Mouse (Mus musculus): Measurements from ENCODE around the gene Wdr54.

Wdr54 gene

DNA sequence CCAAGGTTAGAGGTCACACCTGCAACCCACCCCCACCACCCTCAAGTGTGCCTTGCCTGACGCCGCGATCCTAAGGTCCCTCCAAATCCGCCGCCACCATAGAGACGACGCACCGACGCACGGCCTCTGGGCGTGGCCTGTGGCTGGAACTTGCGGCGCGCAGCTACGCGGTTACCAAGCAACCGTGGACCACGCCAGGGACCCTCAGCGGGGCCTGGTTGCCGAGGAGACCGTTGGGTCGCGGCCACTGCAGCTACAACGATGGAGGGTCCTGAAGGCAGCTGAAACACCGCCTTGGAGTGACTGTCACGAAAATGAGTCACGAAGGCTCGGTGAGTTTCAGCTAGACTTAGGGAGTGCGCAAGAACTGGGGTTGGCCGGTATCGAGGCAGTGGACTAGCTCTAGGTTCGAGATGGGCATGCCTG is at the start of gene Wdr54, which contains the start of gene 1700003E16Rik:
TSS of gene Wdr54 (minus strand) at position 139 of the 426 bp plus-strand sequence.
TSS of gene 1700003E16Rik (plus strand) at position 146 of the 426 bp plus-strand sequence.
- DNase-seq (ENCODE audit: low read depth, low spot score) = no peak

DNA sequence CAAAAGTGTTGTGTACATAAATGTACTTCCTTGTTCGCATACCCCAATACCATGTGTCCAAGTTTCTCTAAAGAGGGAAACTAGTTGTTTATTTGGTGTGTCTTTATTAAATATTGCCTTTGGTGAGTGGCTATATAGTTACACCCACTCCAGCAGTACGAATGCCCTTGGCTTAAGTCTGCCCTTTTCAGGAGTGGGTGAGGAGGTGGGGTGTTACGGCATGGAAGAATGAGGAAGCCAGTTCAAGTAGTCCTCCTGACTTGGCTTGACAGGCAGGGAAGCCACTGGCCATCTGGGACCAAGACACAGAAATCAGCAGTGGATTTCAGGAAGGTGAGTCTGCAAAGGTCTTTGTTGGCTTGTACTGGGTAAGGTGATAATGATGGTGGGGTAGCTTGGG is 49.7 kb upstream of the Wdr54 start:
- no peak for DNase-seq (ENCODE audit: low read depth, low spot score)

DNA sequence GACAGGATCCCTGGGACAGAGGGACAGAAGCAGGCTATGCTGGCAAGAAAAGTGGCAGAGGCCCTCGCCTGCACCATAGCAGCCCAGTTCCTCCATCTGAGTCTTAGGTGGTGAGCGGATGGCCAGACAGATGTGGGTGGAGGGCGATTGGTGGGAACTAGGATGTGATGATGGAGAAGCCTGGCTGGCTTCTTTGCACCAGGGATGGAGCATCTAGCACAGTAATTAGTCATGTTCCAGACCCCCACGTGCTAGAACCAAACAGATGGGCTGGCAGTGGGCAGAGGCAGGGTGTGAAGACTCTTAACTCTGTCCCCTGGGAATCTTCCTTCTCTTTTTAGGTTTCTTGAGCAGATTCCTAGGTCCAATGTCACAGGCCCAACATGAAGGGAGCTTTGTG is 47.1 kb upstream of the Wdr54 start:
- no peak for DNase-seq (ENCODE audit: low read depth, low spot score)

DNA sequence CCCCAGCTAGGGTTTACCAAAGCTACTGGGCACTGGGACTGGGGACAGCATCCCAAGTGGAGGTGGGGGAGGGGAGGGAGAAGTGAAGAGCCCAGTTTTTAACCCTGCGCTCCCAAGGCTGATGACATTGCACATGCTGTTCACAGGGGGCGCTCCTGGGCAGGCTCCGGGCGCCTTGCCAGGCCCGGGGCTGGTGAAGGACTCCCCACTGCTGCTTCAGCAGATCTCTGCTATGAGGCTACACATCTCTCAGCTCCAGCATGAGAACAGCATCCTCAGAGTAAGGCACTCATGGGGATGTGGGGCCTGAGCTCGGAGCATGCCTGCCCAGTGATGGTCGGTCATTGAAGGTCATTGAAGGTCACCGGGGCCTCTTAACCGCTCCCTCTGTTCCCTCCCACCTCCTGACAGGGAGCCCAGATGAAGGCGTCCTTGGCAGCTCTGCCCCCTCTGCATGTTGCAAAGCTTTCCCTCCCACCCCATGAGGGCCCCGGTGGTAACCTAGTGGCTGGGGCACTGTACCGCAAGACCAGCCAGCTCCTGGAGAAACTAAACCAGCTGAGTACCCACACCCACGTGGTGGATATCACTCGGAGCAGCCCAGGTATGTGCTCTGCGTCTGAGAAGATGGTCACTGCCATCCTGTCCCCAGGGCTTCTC is 41.3 kb upstream of the Wdr54 start:
- peak; percentile 34 for DNase-seq (ENCODE audit: low read depth, low spot score)

DNA sequence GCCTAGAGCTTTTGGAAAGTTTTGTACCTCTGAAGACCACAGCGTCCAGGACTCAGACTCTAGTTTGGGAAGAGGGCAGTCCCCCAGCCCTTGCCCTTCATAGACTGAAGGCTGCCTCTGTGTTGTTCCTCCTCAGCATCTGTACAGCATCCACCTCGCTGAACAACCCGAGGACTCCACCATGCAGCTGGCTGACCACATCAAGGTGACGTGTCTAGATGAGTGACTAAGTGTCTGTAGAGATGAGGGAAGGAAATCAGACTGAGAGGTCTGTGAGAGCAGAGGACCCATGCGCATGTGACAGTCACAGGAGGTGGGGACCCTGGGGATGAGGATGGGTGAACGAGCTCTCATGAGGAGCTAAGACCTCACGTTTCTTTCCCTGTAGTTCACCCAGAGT is 37.4 kb upstream of the Wdr54 start:
- no peak for DNase-seq (ENCODE audit: low read depth, low spot score)

DNA sequence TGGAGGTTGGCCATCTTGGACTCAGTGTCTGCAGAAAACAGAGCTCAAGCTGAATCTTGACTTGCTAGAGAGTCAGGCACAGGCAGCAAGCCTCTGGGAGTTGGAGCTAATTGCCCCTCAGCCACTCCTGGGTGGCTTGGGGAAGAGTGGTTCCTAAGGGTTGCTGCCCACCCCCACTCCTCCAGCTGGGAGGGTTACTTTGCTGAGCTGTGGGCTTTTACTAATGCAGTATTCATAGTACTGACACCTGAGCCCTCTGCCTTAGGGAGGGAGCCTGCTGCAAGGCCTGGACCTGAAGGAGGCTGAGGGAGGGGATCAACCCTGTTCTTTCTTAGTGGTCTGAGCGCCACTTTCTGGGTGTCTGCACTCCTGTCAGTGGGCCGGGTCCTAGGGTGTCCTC is 30.7 kb upstream of the Wdr54 start:
- DNase-seq (ENCODE audit: low read depth, low spot score) = no peak

DNA sequence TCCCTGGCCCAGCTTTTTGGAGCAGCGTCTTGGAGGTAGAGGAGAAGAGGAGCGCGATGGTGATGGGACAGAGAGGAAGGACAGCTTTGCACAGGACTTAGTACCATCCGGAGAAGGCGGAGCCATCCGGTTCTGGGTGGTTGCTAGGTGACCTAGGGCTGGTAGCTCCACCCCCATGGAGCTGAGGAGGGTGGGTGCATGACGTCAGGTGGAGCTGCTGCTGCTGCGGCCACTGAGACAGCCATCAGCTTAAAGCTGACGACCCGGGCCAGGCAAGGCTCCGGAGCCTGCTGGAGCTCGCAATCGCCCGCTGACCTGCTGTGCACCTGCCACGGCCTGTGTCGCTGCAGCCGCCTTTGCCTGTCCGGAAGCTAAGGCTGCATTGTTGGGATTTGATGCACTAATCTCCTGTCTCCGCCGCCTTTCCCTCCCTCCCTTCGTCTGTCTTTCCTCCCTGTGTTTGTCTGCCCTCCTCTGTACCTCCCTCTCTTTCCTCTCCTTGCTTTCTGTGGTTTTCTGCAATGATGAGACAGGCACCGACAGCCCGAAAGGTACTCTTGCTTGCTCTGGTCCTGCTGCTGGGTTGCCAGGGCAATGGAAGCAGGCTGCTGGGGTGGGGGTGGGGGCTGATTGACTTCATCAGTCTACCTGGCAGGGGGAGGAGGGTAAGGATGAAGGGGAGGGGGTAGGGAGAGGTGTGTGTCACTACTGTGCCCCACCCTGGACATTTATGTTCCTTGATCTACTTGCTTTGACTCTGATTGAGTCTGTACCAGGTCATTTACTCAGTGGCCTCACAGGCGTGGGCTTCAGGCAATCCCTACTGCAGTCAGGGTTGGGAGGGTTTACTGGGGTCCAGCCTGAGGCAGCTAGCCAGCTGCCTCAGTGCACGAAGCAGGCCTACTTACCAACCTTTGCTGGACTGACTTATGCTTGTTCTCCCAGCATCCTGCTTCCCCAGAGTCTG is 30.0 kb upstream of the Wdr54 start:
- DNase-seq (ENCODE audit: low read depth, low spot score) = peak; percentile 34

DNA sequence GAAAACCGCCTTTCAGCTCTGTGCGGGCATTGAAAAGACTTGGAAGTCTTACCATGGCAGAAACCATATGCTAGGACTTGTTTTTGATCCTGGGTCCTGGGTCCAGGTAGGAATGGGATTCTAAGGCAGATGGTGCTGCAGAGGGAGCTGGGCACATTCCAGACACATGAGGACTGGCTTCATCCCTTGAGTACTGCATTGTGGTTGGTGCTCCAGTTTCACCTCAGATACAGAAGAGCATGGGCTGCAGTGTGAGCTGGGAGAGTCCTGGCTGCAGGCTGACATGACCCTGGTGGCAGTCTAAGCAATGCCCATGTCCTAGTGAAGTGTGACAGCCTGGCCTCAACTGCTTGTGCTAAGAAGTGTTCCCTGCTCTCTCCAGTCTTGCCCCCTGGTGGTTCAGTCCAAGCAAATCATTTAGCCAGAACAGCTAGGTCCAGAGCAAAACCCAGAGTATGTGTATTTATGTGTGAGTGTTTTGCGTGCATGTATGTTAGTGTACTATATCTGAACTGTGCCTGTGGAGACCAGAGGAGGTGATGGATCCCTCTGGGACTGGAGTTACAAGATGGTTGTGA is 28.8 kb upstream of the Wdr54 start:
- no peak for DNase-seq (ENCODE audit: low read depth, low spot score)

DNA sequence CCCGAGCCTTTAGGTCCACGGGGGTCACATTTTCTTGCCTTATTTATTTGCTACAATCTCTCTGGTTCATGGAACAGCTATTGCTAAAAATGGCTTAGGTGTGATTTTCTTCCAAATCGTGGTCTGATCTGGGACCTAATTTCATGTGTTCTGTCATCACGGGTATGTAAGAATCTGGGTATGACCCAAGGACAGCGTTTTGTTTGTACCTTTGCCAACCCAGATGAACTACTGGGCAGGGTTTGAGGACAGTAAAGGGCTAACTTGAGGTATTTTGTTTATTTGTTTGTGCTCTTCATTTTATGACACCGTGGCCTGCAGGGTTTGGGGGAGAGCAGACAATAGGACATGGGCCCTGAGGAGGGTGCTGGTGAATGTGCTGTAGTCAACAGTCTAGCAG is 24.4 kb upstream of the Wdr54 start:
- no peak for DNase-seq (ENCODE audit: low read depth, low spot score)

DNA sequence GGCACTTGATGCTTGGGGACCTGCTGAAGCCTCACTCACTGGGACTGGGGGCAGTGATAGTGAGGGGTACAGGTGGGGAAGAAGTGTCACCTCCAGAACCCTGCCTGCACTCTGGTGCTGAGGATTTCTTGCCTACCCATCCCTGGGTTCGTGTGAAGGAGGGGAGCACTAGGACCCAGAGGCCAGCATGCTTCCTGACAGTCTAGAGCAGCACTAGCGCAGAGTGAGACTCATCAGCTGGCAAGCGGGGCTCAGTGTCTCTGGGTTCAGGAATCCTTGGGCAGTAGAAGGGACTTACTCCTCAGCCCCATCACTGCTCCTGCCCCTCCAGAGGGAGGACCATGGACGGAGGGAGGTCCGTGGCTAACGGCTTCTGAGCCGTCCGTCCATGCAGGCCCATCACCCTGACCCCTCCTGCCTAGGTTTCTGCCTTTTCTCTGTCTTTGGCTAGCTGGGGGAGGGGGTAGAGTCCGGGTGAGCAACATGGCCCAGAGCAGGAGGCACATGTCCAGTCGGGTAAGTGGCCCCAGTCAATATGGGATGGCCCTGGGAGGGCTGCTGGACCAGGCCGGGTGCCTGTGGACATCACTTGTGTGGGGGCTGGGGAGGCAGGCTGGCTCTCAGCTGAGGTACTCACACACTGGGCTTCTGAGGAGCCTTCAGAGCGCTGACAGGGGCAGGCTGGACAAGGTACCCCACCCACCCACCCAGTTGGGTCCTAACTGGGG is 23.4 kb upstream of the Wdr54 start:
- DNase-seq (ENCODE audit: low read depth, low spot score) = no peak

DNA sequence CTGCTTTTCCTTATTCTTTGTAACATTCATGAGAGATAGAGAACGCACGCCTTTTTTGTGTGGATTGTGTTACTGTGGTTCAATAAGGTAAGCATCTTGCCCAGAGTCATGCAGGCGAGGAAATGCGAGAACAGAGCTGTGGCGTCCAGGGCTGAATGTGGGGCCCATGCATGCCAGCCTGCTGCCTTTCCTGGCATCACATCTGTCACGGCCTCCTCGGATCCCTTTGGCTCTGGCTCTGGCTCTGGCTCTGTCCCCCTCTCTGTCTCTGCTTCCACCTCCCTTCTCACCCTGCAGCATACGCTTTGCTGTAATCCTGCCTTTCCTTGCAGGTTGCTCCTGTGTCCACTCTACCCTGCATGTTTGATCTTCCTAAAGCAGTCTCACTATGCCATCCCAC is 19.8 kb upstream of the Wdr54 start:
- DNase-seq (ENCODE audit: low read depth, low spot score) = no peak

DNA sequence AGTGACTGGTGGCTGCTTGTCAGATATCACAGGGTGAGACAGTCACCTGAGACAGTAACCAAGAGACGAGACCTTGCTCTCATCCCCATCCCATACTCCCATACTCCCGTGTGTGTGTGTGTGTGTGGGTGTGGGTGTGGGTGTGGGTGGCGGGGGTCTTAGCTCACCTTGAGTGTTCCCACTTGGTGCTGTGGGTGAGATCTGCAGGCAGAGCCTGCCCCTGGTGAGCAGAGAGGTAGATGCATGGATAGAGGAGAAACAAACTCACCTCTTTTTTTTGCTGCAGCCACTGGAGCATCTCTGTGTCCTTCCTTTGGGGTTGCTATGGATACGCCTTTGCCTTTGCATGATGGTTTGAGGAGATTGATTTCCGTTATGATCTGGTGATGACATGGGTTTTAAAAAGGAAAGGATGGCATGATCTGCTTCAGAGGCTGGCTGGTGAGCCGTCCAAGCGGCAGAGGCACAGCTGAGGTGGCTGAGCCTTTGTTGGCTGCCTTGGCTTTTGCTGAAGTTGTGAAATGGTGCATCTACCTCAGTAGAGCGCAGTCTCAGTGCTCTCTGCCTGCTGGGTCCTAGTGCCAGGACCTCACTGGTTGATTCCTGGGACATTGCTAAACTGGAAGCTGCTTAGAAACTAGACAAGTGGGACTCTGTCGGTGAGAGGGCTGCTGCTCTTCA is 16.2 kb upstream of the Wdr54 start:
- no peak for DNase-seq (ENCODE audit: low read depth, low spot score)

DNA sequence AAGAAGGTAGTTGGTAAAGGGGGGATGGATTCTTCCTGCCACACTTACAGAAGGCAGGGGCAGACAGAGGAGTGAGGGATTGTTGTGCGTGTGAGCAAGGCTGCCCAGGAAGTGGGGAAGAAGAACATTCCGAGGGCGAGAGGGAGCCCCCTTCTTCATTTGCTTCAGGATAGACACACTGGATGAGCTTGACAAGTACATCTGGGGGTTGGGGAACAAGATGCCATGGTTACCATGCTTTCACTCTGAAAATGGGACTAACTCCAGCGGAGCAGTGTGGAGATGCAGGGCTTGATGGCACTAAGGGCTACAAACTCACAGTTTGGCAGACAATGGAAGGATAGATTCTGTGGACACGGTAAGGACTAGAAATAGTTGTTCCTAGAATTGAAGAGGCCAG is 14.9 kb upstream of the Wdr54 start:
- DNase-seq (ENCODE audit: low read depth, low spot score) = no peak

DNA sequence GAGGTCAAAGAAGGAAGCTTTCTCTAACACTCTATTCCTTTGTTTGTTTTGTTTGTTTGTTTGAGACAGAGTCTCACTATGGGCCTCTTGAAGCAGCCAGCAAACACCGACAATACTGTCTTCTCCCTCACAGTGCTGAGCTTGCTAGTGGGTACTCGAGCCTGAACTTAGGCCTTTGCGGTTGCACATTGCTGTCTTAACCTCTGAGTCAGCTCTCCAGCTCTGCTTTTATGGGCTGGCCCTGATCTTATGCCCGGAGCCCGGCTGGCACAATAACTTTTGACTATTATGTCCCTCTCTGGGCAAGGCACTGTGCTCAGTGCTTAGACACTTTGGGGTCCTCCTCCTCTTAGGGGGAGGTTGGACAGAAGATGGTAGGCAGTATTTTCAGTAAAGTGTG is 13.7 kb upstream of the Wdr54 start:
- no peak for DNase-seq (ENCODE audit: low read depth, low spot score)

DNA sequence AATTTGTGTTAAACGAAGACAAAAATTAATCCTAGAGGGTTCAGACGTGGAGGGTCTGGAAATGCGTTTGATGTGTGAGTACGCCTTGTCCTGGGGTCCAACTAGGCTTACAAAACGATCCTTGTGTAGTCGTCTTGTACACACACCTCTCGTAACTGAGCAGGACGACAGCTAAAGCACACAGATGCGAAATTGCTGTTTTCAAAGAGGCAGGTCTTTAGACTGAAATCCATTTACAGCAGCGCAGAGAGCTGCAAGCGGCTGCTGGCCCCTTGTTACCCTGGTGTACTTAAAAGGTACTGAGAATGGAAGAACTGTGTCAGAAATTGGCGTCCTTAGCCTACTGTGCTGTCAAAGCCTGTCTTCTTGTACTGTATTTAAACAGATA is 10.0 kb upstream of the Wdr54 start:
- no peak for DNase-seq (ENCODE audit: low read depth, low spot score)

DNA sequence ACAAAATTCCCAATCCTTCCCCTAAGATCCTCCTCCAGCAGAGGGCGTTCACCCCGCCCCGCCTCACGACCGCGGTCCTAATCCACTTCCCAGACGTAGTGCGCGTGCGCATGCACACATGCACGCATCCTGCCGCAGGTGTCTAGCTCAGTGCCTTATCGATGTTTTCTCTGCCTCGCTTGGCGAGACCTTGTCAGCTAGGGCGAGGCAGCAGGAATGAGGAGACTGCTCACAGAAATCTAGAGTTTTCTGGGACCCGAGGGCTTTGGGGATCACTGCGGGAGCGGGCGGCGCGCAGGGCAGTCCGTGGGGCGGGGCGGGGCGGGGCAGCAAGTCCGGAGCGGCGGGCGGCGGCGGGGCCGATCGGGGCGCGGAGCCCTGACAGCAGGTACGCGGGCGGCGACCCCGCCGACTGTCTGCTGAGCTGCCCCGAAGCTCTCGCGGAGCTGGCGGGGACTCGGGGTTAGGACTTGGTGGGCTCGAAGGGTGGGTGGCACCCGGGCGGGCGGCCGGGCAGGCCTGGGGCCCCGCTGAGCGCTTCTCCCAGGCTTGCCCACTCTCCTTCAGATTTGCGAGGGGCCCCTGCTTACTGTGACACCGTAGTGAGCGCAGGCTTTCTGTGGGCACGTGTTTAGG is 9.5 kb upstream of the Wdr54 start, which contains the start of gene Dctn1:
TSS of gene Dctn1 (plus strand) at position 314 of the 636 bp plus-strand sequence.
- DNase-seq (ENCODE audit: low read depth, low spot score) = peak; percentile 78

DNA sequence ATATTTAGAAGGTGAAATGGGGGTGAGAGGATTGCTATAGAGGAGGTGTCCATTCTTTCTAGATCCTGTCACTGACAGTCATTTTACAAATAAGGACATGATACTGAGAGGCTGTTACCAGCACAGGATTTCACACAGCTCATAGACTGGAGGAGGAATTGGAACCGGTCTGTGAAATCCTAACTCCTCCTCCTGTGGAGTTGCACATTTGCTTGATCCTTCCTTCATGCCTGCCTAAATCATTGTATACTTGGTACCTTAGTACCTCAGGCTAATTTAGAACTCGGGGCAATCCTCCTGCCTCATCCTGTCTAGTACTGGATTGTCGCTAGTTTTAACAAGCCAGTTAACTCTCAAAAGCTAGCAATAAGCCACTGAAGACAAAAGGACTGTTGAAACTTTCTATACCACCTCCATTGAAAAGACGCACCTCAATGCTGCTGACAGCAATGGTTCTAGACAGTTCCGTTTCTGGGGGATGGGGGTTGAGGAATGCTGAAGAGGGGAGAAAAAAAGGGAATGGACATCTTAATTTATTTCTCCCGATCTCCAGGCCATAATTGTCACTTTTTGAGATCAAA is 8.9 kb upstream of the Wdr54 start:
- DNase-seq (ENCODE audit: low read depth, low spot score) = no peak

DNA sequence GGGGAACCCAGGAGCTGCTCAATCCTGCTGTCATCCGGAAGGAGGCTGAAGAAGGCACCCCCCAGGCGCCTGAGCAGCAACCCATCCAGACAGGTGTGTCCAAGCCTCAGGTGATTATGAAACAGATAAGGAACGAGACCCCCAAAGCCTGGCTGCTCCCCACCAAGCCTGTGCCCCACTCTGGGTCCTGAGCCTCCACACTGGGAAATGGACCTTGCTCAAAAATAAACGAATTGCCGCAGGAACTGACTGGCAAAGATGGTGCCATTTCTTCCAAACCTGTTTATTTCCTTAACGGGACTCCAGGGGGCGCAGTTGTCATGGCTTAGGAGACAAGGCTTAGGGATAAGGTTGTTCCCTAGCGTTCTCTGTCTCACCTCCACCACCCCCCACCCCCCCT is 6.5 kb upstream of the Wdr54 start:
- DNase-seq (ENCODE audit: low read depth, low spot score) = no peak

DNA sequence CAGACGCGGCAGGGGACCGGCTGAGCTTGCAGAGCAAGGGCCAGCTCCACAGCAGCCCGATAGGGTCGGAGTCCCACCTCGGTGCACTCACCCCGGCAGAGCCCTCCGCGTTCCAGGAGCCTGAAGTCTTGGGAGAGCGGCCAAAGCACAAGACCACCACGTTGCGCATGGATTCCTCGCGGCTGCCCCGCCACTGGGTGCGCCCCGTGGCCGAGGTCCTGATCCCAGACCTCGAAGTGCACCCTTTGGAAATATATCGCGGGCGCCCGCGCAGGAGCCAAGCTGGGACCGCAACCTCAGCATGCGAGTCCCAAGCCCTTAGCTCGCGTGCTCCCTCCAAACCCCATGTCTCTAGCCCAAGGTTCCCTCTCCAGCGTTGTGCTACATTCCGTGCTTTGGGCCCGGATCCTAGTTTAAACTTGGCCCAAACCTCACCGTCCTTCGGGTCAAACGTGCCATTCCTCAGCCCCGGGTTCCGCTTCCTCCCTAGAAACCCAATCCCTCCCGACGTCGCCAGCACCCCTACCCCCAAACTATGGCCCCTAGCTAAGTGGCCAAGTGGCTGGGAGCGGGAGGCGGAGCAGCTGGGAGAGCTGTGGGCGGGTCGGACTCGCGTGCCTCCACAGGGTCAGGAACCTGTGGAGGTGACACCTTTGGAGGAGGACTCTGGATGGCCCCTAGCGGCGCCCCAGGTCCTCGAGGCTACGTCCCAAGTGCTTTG is 5.9 kb upstream of the Wdr54 start:
- DNase-seq (ENCODE audit: low read depth, low spot score) = no peak

DNA sequence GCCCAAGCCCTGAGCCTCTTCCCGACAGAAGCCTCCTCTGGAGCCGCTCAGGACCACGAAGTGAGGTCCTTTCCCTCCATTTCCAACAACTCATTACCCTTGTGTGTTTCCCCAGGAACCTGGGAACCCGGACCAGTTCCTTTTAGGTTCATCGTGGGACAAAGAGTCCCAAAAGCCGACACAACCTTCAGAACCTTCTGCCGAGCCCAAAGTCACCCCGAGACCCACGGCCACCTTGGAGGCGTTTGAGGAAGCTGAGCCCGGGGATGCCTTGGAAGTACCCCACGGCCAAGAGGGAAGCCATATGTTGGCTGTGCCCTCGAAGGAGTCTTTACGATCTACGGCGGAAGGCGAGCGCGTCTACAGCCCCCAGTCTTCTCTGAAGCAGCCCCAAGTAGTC is 5.2 kb upstream of the Wdr54 start:
- no peak for DNase-seq (ENCODE audit: low read depth, low spot score)
